7 mouse cellular contexts compared by ENCODE assay signal in the genomic region with DNA sequence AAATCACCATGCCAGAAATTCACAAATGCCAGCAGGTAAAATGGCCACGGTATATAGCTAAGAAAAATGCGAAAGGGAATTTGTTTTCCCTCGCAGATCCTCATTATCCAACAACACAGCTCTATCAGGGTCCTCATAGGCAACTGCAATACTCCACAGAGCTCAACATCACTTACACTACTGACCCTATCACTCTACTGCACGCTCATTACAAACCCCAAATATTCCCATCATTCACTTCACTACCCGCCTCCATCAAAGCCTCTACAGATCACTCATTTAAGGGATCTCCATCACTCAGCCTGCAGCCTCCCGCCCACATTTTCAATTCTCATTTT. TPM values are rescaled to one million over a fixed set of nuclear protein-coding genes. Genes with fewer than 3 reads are reported as not detected.
DNase-seq lines count a peak whose midpoint lies in the region; ATAC-seq and TF ChIP-seq lines count a peak whose summit lies in the region.

No protein-coding gene starts in this region.

- peak; percentile 52 for ATAC-seq in neural tube, embryonic 11.5 days (ENCODE audit: insufficient read depth, low FRiP score, low TSS enrichment)
- ATAC-seq in forebrain, embryonic 14.5 days = peak; percentile 59
- ATAC-seq in limb, embryonic 14.5 days (ENCODE audit: low FRiP score, low read depth) = no peak; the same call in 1 of the 2 replicates
- ATAC-seq in stomach, embryonic 15.5 days (ENCODE audit: insufficient read depth, low FRiP score, low read depth) = no peak

- H3K27ac ChIP-seq in neural tube, embryonic 11.5 days (ENCODE audit: low read depth, low read length) = no peak overlapping the region
- no peak overlapping the region for H3K27ac ChIP-seq in forebrain, embryonic 14.5 days (ENCODE audit: low read depth, low read length)
- no peak overlapping the region for H3K27ac ChIP-seq in limb, embryonic 14.5 days (replicated peaks; ENCODE audit: low read depth, low read length)
- no peak overlapping the region for H3K27ac ChIP-seq in stomach, embryonic 15.5 days

- H3K9me3 ChIP-seq in neural tube, embryonic 11.5 days (ENCODE audit: control insufficient read depth, low read length) = no peaks in the 10 kb centered on the region
- H3K9me3 ChIP-seq in forebrain, embryonic 14.5 days (replicated peaks; ENCODE audit: control insufficient read depth, low read length) = 0 out of 2 replicates have a peak, but pooled peaks cover under 1% of the 10 kb centered on the region
- no peaks in the 10 kb centered on the region for H3K9me3 ChIP-seq in limb, embryonic 14.5 days (ENCODE audit: control insufficient read depth, low read length)
- no peaks in the 10 kb centered on the region for H3K9me3 ChIP-seq in stomach, embryonic 15.5 days

- 27% methylated on average over 6 of the region's 6 CpGs for WGBS in neural tube, embryonic 11.5 days
- 34% methylated on average over 6 of the region's 6 CpGs for WGBS in forebrain, embryonic 14.5 days
- WGBS in limb, embryonic 14.5 days = 31% methylated on average over 6 of the region's 6 CpGs
- WGBS in stomach, embryonic 15.5 days = 38% methylated on average over 6 of the region's 6 CpGs

- peak overlapping the region; percentile 42 for H3K4me2 ChIP-seq in neural tube, embryonic 11.5 days (ENCODE audit: low read depth)
- H3K4me2 ChIP-seq in forebrain, embryonic 14.5 days (ENCODE audit: low read length) = peak overlapping the region; percentile 48
- peak overlapping the region; percentile 49 for H3K4me2 ChIP-seq in limb, embryonic 14.5 days (replicated peaks; ENCODE audit: low read depth, low read length, severe bottlenecking)
- peak overlapping the region; percentile 49 for H3K4me2 ChIP-seq in stomach, embryonic 15.5 days

- H3K27me3 ChIP-seq in neural tube, embryonic 11.5 days (ENCODE audit: control insufficient read depth, insufficient read depth, low read length) = no peaks in the 10 kb centered on the region
- H3K27me3 ChIP-seq in forebrain, embryonic 14.5 days (replicated peaks; ENCODE audit: control insufficient read depth, insufficient read depth, low read length) = no peaks in the 10 kb centered on the region
- no peaks in the 10 kb centered on the region for H3K27me3 ChIP-seq in limb, embryonic 14.5 days (ENCODE audit: control insufficient read depth, insufficient read depth, low read length)
- no peaks in the 10 kb centered on the region for H3K27me3 ChIP-seq in stomach, embryonic 15.5 days (replicated peaks)

- no peak for TF ChIP-seq POLR2A in limb, embryonic 14.5 days (IDR thresholded peaks at IDR 0.05; ENCODE audit: borderline replicate concordance, extremely low read depth, insufficient read depth, insufficient read length)

- peak overlapping the region; percentile 33 for H3K9ac ChIP-seq in neural tube, embryonic 11.5 days (ENCODE audit: low read length)
- peak overlapping the region; percentile 62 for H3K9ac ChIP-seq in forebrain, embryonic 14.5 days (ENCODE audit: low read length)
- H3K9ac ChIP-seq in limb, embryonic 14.5 days (ENCODE audit: low read depth, low read length, severe bottlenecking) = peak overlapping the region; percentile 32
- H3K9ac ChIP-seq in stomach, embryonic 15.5 days = no peak overlapping the region

- H3K4me3 ChIP-seq in neural tube, embryonic 11.5 days (ENCODE audit: low read depth, low read length) = peak overlapping the region; percentile 39
- peak overlapping the region; percentile 36 for H3K4me3 ChIP-seq in forebrain, embryonic 14.5 days (ENCODE audit: low read depth, low read length)
- H3K4me3 ChIP-seq in limb, embryonic 14.5 days (replicated peaks; ENCODE audit: low read length) = peak overlapping the region; percentile 41
- peak overlapping the region; percentile 45 for H3K4me3 ChIP-seq in stomach, embryonic 15.5 days (replicated peaks)

- no peaks in the 10 kb centered on the region for H3K36me3 ChIP-seq in neural tube, embryonic 11.5 days (ENCODE audit: control insufficient read depth, insufficient read depth, low read length)
- H3K36me3 ChIP-seq in forebrain, embryonic 14.5 days (ENCODE audit: control insufficient read depth, insufficient read depth, low read length) = no peaks in the 10 kb centered on the region
- no peaks in the 10 kb centered on the region for H3K36me3 ChIP-seq in limb, embryonic 14.5 days (ENCODE audit: control insufficient read depth, insufficient read depth, low read length)
- no peaks in the 10 kb centered on the region for H3K36me3 ChIP-seq in stomach, embryonic 15.5 days

- no peaks in the 10 kb centered on the region for H3K4me1 ChIP-seq in neural tube, embryonic 11.5 days (ENCODE audit: control insufficient read depth, insufficient read depth, low read length)
- no peaks in the 10 kb centered on the region for H3K4me1 ChIP-seq in forebrain, embryonic 14.5 days (ENCODE audit: control insufficient read depth, insufficient read depth, low read length)
- no peaks in the 10 kb centered on the region for H3K4me1 ChIP-seq in limb, embryonic 14.5 days (ENCODE audit: control insufficient read depth, insufficient read depth, low read length)
- no peaks in the 10 kb centered on the region for H3K4me1 ChIP-seq in stomach, embryonic 15.5 days

- no peak for DNase-seq in neural tube, embryonic 11.5 days (ENCODE audit: low spot score)
- DNase-seq in neural tube, embryonic 10.5 days (ENCODE audit: extremely low spot score, low spot score) = no peak
- no peak for DNase-seq in forebrain, embryonic 14.5 days (ENCODE audit: low spot score)
- no peak for DNase-seq in limb, embryonic 14.5 days (ENCODE audit: low spot score)
- no peak for DNase-seq in left cerebral cortex, adult 9 months (ENCODE audit: low spot score in 2 of 2)
- DNase-seq in right cerebral cortex, adult 2 months (ENCODE audit: low spot score in 2 of 2) = no peak

RNA-seq across cellular contexts. Expression of gene Zfp300, which starts 0.7 kb away (rescaled TPM):
- 2.5 TPM in 2 replicates for polyA plus RNA-seq in neural tube, embryonic 11.5 days (2014; fragmentation: Nextera tagmentation; extraction: Ambion mirVana)
- polyA plus RNA-seq in forebrain, embryonic 14.5 days (2014; fragmentation: Nextera tagmentation; extraction: Ambion mirVana) = 3.0 and 4.7 TPM in 2 replicates
- polyA plus RNA-seq in limb, embryonic 14.5 days (2012; rRNA removed) = 0.72 and 0.79 TPM in 2 replicates
- 1.6 and 2.0 TPM in 2 replicates for polyA plus RNA-seq in limb, embryonic 14.5 days (2014; fragmentation: Nextera tagmentation; extraction: Ambion mirVana)
- polyA plus RNA-seq in stomach, embryonic 15.5 days (2015; fragmentation: Nextera tagmentation; extraction: Ambion mirVana) = 1.0 and 1.5 TPM in 2 replicates

RNA-seq across cellular contexts. Expression of gene Spaca5, which starts 20.4 kb away (rescaled TPM):
- not detected in 2 replicates for polyA plus RNA-seq in neural tube, embryonic 11.5 days (2014; fragmentation: Nextera tagmentation; extraction: Ambion mirVana)
- not detected in 2 replicates for polyA plus RNA-seq in forebrain, embryonic 14.5 days (2014; fragmentation: Nextera tagmentation; extraction: Ambion mirVana)
- polyA plus RNA-seq in limb, embryonic 14.5 days (2012; rRNA removed) = not detected in 2 replicates
- not detected in 2 replicates for polyA plus RNA-seq in limb, embryonic 14.5 days (2014; fragmentation: Nextera tagmentation; extraction: Ambion mirVana)
- polyA plus RNA-seq in stomach, embryonic 15.5 days (2015; fragmentation: Nextera tagmentation; extraction: Ambion mirVana) = not detected in 2 replicates

RNA-seq across cellular contexts. Expression of gene Zfp182, which starts 26.5 kb away (rescaled TPM):
- polyA plus RNA-seq in neural tube, embryonic 11.5 days (2014; fragmentation: Nextera tagmentation; extraction: Ambion mirVana) = 6.5 and 7.4 TPM in 2 replicates
- 8.6 and 11.4 TPM in 2 replicates for polyA plus RNA-seq in forebrain, embryonic 14.5 days (2014; fragmentation: Nextera tagmentation; extraction: Ambion mirVana)
- polyA plus RNA-seq in limb, embryonic 14.5 days (2012; rRNA removed) = 4.8 and 7.1 TPM in 2 replicates
- polyA plus RNA-seq in limb, embryonic 14.5 days (2014; fragmentation: Nextera tagmentation; extraction: Ambion mirVana) = 5.5 and 6.6 TPM in 2 replicates
- 5.1 and 6.2 TPM in 2 replicates for polyA plus RNA-seq in stomach, embryonic 15.5 days (2015; fragmentation: Nextera tagmentation; extraction: Ambion mirVana)

RNA-seq across cellular contexts. Expression of gene Ssxa1, which starts 27.0 kb away (rescaled TPM):
- polyA plus RNA-seq in neural tube, embryonic 11.5 days (2014; fragmentation: Nextera tagmentation; extraction: Ambion mirVana) = not detected in 2 replicates
- not detected in 2 replicates for polyA plus RNA-seq in forebrain, embryonic 14.5 days (2014; fragmentation: Nextera tagmentation; extraction: Ambion mirVana)
- polyA plus RNA-seq in limb, embryonic 14.5 days (2012; rRNA removed) = not detected in 2 replicates
- polyA plus RNA-seq in limb, embryonic 14.5 days (2014; fragmentation: Nextera tagmentation; extraction: Ambion mirVana) = not detected in 2 replicates
- not detected in 2 replicates for polyA plus RNA-seq in stomach, embryonic 15.5 days (2015; fragmentation: Nextera tagmentation; extraction: Ambion mirVana)

Comparison
In these comparisons a context has a peak if more than half of its experiments do, and no peak if none do; other contexts are left out.
1. ATAC-seq: peak in neural tube, embryonic 11.5 days (single experiment) and forebrain, embryonic 14.5 days (single experiment); none in limb, embryonic 14.5 days (single experiment) and stomach, embryonic 15.5 days (single experiment).
2. Peak in every context shown above with its lines, with median percentiles within 50 percentile points of each other: H3K4me2 ChIP-seq and H3K4me3 ChIP-seq.